Mouse (Mus musculus) gonadal fat pad, adult 2 months (tissue): Measurements from ENCODE around the gene Irs2. TPM values are rescaled to one million over a fixed set of nuclear protein-coding genes. Genes with fewer than 3 reads are reported as not detected.
A peak's percentile ranks its signal among the peaks of the same experiment; 100 is the strongest.

ENCODE experiments used
- DNase-seq: peaks from one replicate; pipeline ENCODE4 v3.0.0-alpha.2; 2012; ENCODE audit warnings: low read depth
- polyA plus RNA-seq: library from polyadenylated mRNA; depleted of rRNA; stranded (reverse); fragments of >200 nt; gene quantifications from 2 replicates; pipeline ENCODE4 v1.2.3, GENCODE M21; 2012

The Irs2 gene
- polyA plus RNA-seq, 1 experiment = 12.9 TPM

DNA sequence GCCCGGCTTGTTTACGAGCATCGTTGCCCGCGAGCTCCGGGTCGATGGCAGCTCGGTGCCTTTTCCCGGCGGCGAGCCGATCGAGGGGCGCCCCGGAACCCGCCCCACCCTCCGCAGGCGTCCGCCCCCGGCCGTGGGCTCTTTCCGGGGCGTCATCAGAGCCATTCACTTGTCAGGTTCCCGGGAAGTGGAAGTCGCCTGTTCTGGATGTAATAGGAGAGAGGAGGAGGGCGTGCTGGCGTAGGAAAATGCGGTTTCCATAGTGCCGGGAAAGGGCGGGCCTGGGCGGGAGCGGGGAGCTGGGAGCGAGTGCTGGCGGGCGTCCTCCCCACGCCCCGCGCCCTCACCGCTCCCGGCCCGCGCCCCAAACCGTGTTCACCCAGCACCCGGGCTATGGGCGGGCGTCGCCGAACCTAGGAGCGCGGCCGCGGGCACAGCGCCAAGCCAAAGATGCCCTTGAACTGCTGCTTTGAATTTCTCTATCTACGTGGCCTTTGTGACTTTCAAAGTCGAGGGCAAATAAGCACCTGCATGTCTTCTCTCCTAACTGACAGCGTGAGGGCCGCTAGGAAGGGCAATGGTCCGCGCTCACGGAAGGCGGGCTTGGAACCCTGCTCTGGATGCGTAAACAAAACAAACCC, 1.3 kb upstream of the Irs2 start:
- no peak for DNase-seq

DNA sequence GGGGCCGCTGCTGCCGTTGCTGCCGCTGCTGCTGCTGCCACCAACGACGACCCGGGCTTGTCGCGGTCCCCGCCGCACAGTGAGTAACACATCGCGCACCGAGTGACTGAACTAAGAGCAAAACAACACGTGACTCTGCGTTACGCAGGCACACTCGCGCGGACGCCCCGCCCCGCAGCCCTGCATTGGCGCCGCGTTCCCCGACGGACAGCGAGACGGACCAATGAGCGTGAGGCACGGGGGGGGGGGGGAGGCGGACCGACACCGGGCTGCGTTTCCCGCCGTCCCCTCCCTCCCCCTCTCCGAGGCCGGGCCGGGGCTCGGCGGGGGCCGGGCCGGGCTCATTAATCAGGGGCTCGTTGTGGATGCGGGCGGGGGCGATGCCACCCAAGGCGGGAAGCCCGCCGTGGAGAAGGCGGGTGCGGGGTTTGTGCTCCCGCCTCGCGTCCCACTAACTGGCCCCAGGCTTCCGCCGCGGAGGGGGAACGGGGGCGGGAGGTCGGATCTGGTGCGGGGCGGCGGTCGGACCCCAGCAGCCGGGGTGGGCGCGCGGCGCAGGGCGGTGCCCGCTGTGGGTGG, 673 bp upstream of the Irs2 start:
- DNase-seq = no peak

DNA sequence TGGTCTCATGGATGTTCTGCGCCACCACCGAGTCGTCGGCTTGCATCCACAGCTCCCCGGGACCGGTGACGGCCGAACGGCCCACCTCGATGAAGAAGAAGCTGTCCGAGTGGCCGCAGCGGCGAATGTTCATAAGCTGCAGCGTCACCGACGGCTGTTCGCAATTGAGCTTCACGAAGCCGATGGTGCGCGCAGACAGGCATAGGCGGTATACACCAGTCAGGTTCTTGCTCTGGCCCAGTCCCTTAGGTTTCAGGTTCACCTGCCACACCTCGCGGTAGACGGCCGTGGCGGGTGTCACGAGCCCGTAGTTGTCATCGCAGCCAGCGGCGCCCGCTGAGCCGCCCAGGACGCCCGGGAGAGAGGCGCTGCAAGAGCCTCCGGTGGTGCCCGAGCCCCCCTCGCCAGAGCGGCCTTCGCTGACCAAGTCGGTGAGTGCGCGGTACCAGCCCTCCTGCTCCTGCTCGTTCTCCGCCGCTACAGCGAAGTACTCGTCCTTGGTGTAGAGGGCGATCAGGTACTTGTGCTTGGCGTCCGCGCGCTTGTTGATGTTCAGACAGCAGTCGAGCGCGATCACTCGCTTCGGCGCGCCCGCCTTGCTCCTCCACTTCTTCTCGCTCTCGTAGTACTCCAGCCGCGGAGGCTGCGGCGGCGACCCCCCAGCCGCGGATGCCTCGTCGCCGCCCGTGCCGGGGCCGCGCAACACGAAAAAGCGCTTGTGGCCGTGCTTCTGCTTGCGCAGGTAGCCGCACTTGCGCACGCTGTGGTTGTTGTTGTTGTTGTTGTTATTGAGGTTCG, 478 bp downstream of the Irs2 start:
- DNase-seq = no peak

DNA sequence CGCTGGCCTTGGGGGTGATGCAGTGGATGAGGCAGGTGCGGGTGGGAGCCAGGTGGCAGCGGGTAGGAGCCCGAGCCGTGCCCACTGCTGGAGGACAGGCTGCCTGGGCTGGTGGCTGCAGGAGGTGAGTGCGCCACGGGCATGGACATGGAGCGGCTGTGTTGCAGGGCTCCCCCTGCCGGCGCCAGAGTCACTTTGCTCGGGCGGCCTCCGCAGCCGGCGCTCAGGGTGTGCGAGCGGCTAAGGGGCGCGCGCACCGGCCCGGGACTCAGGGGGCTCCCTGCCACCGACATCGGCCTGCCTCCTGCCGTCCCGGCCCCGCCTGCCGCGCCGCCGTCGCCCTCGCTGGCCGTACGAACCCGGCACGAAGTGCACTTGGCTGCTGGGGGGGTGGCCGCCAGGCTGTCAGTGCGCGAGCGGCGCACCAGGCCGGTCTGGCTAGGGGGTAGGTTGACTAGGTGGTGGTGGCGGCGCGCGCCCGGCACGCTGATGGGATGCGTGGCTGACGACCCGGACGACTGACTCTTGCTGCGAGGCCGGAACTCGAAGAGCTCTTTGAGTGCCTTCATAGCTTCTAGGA, 1.2 kb downstream of the Irs2 start:
- no peak for DNase-seq

DNA sequence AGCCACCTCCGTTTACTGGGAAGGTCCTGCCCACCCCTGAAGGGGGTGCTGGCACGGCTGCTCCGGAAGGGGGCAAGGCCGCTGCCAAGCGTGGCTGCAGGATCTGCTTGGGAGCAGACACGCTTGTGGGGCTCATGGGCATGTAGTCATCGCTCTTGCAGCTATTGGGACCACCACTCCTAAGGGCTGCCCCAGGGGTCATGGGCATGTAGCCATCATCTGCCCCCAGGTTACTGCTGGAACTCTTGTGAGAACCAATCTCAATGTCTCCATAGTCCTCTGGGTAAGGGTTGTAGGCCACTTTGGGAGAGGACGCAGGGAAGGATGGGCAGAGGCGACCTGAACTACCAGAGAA, 2.0 kb downstream of the Irs2 start:
- no peak for DNase-seq

DNA sequence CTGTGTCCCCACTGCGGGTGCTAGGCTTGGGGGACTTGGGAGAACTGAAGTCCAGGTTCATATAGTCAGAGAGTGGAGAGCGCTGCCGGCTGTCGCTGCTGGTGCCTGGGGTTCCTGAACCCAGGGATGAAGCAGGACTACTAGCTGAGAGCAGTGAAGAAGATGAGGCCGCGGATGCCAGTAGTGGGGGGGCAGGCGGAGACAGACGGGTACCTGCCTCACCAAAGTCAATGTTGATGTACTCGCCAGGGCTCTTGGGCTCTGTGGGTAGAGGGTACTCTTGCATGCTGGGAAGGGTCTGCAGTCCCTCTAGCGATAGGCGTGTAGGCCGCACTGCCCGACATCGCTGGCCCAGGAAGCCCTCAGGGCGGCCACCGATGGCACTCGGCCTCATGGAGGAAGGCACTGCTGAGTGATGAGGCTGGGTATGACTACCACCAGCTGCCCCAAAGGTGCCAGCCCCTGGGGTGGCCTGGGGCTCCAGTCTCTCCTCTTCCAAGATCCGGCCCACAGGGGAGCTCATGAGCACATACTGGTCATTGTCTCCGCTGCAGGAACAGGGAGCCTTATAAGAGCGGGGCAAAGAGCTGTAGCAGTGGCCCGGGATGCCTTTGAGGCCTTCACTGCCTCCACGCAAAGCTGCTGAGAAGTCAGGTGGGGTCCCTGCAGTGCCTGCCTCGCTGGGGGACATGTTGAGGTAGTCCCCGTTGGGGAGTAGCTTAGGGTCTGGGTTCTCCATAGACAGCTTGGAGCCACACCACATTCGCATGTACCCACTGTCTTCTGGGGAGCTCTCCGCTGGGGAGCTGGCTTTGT, 2.6 kb downstream of the Irs2 start:
- no peak for DNase-seq

DNA sequence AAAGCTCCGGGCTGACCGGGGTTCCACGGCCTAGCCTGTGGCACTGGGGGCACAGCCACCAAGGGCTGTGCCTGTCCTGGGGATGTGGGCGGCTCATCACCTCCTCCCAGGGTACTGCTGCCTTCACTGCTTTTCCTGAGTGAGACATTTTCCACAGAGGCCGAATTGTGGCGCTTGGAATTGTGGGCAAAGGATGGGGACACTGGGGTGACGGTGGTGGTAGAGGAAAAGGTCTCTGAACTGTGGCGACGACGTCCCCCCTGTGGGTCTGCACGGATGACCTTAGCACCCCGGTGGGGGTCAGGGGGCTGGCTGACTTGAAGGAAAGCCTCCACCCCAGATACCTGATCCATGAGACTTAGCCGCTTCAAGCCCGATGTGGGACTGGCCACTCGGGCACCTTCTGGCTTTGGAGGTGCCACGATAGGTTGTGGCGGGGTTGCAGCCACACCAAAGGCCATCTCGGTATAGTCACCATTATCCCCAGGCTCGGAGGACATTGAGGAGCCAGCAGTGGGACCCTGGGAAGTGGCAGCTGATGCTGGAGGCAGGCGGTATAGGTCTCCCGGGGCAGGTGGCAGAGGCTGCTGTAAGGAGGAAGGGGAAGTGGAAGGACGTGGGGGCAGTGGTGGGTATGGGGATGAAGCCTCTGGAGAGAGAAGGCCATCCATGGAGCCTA, 3.3 kb downstream of the Irs2 start:
- DNase-seq = no peak

DNA sequence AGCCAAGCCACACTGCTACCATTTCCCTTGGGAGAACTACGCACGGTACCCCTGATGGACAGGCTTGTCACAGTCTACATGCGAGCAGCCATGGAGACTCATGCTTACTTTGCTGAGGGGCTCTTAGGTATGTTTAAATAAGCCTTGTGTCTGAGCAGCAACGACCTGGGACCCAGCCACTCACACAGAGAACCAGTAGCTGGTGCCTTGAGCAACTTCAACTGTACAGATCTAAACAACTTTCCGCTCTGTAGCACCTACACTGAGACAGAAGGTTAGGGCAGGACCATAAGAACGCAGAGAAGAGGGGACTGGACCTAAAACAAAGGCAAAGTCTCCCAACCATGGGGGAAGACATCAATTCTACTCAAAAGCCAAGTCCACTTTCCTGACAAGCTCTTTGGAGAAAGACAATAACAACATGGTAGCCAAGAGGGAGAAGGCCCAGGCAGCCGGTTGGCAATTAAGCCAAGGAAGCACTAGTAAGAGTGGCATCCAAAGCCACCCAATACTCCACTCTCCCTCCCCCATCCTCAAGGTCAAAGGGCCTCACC, 4.3 kb downstream of the Irs2 start:
- DNase-seq = no peak

DNA sequence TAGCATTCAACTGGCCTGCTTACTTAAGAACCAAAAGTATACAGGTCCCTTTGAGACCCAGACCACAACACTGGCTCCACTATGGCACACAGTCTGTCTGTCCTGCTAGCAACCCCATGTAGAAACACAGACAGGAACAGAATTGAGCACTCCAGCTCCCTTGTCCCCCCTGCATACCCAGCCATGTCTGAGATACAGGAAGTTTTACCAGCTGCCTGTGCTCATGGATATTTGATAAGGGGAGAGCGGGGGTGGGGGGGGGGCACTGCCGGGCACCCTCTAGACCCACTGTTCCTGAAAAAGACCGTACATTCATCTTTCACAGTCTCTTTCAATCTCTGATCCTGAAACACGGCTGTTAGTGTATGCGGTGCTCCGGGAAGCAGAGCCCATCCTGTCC, 5.0 kb downstream of the Irs2 start:
- no peak for DNase-seq

DNA sequence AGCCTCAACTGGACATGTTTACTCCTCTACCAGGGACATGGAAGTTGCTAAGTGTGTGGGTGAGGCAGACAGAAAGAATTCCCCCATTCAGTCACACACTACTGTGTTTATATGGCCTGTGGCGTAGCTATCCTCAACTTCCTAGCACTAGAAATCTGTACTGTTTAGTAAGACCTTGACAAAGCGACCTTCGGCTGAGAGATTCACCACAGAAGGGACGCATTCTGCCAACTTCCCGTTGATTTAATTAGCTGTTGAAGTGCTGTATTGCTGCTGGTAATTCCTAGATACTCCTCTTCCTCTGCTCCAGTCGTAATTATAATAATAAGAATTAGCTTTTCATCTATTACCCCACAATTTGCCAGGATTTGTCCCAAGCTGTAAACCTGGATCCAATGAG, 5.4 kb downstream of the Irs2 start:
- no peak for DNase-seq

DNA sequence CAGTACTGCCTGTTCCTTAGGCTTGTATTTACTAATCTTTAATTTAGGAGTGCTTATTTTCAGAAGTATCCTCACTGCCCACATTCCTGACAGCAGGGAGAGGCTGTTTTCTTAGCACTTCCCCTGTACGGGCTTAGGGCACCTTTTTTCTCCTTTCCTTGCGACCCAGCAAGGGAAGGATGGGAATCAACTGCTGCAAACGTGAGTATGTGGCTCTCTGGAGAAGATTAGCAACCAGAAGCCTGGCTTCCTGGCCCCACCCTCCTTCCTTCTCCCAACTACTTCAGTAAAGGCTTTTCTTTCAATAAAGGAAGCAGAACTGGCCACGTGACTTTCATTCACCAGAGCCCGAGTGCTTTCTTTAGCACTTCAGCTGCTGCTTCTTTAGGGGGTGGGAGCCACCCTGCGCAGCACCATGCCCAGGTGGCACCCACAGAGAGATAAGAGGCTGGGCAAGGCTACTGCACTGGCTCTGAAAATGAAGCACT, 7.2 kb downstream of the Irs2 start:
- no peak for DNase-seq

DNA sequence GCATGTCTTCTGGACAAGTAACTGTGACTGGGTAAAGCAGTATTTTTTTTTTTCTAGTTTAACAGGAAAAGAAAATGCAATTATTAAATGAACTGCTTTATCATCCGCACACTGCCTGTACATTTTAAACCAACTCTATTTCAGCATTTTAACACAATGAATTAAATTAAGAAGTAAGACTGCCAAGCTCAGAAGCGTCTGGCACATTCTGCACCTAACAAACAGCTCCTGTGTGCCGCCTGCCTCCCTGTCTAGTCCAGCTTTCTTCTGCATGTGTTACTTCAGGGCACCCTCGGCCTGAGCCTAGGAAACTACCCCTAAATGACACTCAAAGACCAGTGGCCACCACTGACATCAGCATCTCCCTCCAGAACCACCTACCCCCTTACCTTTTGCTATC, 8.7 kb downstream of the Irs2 start:
- no peak for DNase-seq

DNA sequence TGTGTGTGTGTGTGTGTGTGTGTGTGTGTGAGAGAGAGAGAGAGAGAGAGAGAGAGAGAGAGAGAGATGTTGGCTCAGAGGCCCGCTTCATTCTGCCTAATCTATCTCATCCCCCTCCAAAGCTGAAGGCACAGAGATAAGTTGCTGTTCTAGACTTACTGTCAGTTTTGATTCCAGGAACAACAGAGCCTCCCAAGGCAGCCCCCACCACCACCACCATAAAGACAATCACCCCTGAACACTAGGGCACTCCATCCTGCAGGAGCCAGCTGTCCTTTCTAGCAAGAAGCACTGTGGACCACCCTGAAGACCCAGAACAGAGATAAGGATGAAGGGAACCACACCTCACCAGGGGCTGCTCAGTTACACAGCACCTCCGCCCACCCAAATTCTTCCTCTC, 12.0 kb downstream of the Irs2 start:
- DNase-seq = no peak

DNA sequence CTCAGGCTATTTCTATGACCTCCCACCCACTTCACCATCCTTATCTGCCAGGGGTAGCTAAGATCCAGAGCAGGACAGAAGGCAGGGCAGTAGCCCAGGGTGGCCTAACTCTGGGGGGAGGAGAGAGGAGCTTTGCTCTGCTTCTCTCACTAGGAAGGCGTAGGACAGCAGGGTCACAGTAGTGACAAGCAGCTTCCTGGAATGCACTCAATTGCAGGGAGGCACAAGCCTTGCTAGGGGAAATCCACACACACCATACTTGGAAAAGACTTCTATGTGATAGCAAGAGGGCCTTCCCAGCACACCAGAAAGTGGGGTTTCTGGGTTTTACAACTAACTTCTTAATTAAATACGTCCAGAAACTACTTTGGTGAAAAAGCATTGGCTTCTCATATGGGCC, 12.5 kb downstream of the Irs2 start:
- DNase-seq = no peak

DNA sequence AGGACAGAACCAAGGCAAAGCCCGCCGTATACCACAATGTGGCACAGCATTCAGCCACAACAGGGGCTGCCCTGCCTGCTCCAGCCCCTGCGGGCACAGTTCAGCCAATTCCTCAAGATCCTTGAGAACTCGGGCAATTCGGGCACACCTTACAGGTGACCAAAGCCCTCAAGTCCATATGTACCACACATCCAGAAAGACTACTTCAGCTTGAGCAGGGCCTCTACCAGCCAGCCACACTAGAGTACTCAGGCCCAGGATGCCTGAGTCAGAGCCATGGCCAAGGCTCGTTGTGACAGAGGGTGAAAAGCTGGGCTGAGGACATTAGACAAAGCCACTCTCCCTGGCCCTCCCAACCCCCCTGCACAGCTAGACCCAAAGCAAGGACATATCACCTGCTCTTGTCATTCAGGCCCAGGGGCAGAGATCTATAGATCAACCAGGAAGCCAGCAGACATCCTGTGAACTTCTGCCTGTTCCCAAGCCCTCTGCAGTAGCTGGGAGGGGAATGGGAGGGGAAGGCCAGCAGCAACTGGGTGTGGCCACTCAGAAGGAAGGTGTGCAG, 13.8 kb downstream of the Irs2 start:
- DNase-seq = no peak

DNA sequence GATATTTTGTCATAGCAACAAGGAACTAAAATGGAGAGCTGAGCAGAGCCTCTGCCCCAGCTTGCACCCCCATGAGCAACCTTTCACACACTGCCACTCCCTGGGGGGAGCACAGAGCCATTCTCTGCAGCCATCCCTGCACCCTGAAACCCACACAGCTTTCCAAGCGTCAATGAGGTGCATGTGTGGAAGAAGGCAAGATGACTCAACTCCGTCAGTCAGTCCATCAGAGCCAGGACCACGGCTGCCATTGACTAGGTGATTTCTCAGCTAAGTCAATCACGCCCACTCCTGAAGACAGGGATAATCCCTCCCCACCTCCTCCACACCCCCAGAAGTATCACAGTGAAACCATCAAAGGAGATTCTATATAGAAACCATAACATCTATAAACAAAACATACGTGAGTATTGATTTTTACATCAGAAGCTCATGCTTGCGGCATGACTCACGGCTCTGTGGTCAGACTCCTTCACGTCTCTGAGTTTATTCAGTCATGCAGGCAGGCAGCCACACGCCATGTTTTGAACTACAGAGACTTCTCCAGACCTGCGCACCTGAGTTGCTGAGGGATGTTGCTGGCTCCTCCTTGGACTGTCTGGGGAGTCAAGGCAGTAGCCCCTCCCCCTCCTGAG, 14.6 kb downstream of the Irs2 start:
- DNase-seq = no peak

DNA sequence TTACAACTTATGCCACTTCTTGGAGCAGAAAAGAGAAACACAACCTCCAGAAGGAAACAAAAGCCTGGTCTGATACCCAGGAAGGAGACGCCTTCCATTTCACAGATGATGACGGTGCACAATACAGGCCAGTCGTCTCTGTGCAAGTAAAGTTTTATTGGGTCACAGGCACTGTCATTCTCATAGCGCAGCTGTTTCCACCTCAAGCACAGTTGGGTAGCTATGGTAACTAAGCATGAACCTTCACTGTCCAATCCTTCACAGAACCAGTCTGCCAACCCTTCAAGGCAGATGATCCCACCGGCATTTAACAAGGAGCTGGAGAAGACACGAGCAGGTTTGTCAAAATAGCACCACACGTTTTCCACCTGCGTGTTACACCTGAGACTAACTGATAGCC, 16.2 kb downstream of the Irs2 start:
- DNase-seq = no peak

DNA sequence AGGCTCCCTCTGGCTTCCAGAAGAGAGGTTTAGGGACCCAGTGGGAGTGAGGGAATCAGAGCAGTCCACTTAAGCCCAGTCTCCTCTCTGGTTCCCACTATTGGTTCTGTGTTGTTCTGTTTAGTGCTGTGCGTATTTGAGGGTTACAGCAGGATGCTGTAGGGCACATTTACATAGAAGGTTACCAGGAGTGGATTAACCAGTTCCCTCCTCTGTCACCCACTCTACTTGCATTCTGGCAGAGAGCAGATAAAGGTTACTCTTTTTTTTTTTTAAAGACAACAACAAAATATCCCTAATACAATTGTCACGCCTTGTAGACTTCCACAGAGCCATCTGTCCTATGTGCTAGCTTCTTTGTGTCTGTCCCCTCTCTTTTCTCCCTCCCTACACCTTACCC, 16.9 kb downstream of the Irs2 start:
- DNase-seq = no peak

DNA sequence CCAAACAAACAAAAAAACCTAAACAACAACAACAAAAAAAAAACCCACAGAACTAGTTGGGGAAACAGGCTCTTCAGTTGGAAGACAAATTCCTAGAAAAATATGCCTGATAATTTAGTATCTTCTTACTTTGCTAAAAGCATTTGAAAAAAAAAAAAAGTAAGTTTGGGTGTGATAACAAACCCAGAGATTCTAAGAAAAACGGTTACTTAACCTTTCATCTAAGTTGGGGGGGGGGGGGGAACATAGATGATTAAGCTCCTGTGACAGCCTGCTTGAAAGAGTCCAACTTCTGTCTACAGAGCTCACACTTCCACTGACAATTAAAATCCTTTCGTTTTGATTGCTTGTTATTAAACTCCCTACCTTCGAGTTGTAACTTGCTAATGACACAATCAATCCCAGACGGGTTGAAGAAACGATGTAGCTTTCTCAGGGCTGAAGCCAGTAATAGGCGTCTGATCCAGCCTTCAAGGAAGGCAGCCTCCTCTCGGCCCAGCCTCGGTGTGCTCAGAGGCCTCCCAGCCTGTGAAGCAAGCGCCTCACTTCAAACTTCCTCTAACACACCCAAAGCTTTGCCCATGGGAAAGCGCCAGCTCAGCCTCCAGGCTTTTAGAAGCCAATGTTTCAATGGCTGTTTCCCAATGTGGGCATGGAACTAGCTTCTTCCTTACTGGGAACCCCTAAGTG, 17.7 kb downstream of the Irs2 start:
- DNase-seq = peak; percentile 77

DNA sequence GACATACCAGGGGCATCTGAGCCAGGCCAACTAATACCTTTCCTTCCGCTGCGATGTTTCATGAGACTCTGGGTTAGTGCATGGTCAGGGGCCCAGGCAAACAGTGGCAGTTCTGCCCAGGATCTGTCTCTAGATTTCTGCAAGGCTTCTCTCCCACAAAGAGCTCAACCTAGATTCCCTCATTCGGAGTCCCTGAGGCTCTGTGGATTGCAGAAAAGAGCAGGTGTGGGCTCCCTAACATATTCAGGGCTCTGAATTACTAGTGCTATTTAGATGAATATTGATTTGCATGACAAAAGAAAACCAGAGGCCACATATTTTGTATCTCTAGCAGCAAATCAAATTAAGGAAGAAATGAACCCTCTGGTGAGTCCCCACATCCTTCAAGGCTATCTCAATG, 18.3 kb downstream of the Irs2 start:
- no peak for DNase-seq
